In genomic region chr1:37996226-37996625, GRCm38 (mm10) we compare ENCODE assay signal across 8 mouse cellular contexts. TPM values are rescaled to one million over a fixed set of nuclear protein-coding genes. Genes with fewer than 3 reads are reported as not detected.
DNase-seq lines count a peak whose midpoint lies in the region; ATAC-seq and TF ChIP-seq lines count a peak whose summit lies in the region.

No protein-coding gene starts in this region.

- peaks cover 44% of the 10 kb centered on the region for H3K36me3 ChIP-seq in heart, embryonic 14.5 days (ENCODE audit: control insufficient read depth, insufficient read depth, low read length)
- peaks cover 51% of the 10 kb centered on the region for H3K36me3 ChIP-seq in G1E (replicated peaks)
- H3K36me3 ChIP-seq in heart, postnatal 0 days (replicated peaks; ENCODE audit: control insufficient read depth, insufficient read depth, low read length), result peaks cover 42% of the 10 kb centered on the region
- peaks cover 45% of the 10 kb centered on the region for H3K36me3 ChIP-seq in midbrain, embryonic 10.5 days

- WGBS in heart, embryonic 14.5 days, result 38% methylated on average over 3 of the region's 3 CpGs
- WGBS in heart, postnatal 0 days, result 34% methylated on average over 3 of the region's 3 CpGs
- 53% methylated on average over 3 of the region's 3 CpGs for WGBS in midbrain, embryonic 10.5 days

- H3K4me2 ChIP-seq in heart, embryonic 14.5 days (ENCODE audit: low read length), result peak overlapping the region; percentile 82
- peak overlapping the region; percentile 80 for H3K4me2 ChIP-seq in heart, postnatal 0 days (ENCODE audit: low read depth, low read length)

- H3K9ac ChIP-seq in heart, embryonic 14.5 days (ENCODE audit: low read length), result peak overlapping the region; percentile 86
- peak overlapping the region; percentile 87 for H3K9ac ChIP-seq in heart, postnatal 0 days (replicated peaks; ENCODE audit: low read depth, low read length)

- peak overlapping the region; percentile 85 to 94 for H3K4me3 ChIP-seq in heart, embryonic 14.5 days (ENCODE audit: control insufficient read depth in 1 of 2, insufficient read depth in 1 of 2, low read depth in 1 of 2, low read length in 2 of 2)
- H3K4me3 ChIP-seq in G1E (ENCODE audit: low read depth, low read length), result peak overlapping the region; percentile 82
- peak overlapping the region; percentile 87 for H3K4me3 ChIP-seq in heart, postnatal 0 days (ENCODE audit: low read depth, low read length)
- H3K4me3 ChIP-seq in midbrain, embryonic 10.5 days, result peak overlapping the region; percentile 99

- no peaks in the 10 kb centered on the region for H3K9me3 ChIP-seq in heart, embryonic 14.5 days (ENCODE audit: control insufficient read depth, low read length)
- no peaks in the 10 kb centered on the region for H3K9me3 ChIP-seq in G1E (replicated peaks)
- H3K9me3 ChIP-seq in heart, postnatal 0 days (replicated peaks; ENCODE audit: control insufficient read depth, low read length), result no peaks in the 10 kb centered on the region
- no peaks in the 10 kb centered on the region for H3K9me3 ChIP-seq in midbrain, embryonic 10.5 days (replicated peaks)

- ATAC-seq in heart, embryonic 14.5 days (ENCODE audit: insufficient number of reproducible peaks, insufficient read depth, low FRiP score, low read depth), result no peak
- no peak for ATAC-seq in G1E (ENCODE audit: extremely low read depth, insufficient number of reproducible peaks, low FRiP score, poor library complexity, severe bottlenecking)
- no peak for ATAC-seq in heart, postnatal 0 days (ENCODE audit: insufficient read depth, low read depth)

- peaks cover 0 to 16% of the 10 kb centered on the region in 2 experiments; a peak in 2 of 4 replicates for H3K4me1 ChIP-seq in heart, embryonic 14.5 days (ENCODE audit: control insufficient read depth in 2 of 2, insufficient read depth in 2 of 2, low read length in 2 of 2)
- H3K4me1 ChIP-seq in G1E (ENCODE audit: insufficient read depth, low read depth, low read length), result peaks cover 48% of the 10 kb centered on the region
- peaks cover 7% of the 10 kb centered on the region for H3K4me1 ChIP-seq in heart, postnatal 0 days (ENCODE audit: control insufficient read depth, insufficient read depth)
- H3K4me1 ChIP-seq in midbrain, embryonic 10.5 days, result peaks cover 18% of the 10 kb centered on the region

- TF ChIP-seq CTCF in G1E (IDR thresholded peaks at IDR 0.05; ENCODE audit: low read depth, low read length), result no peak
- no peak for TF ChIP-seq CTCF in heart, postnatal 0 days (IDR thresholded peaks at IDR 0.05; ENCODE audit: low read depth)

- no peak for TF ChIP-seq EP300 in heart, postnatal 0 days (IDR thresholded peaks at IDR 0.05; ENCODE audit: low read depth)

- H3K27ac ChIP-seq in heart, embryonic 14.5 days (replicated peaks in 1 of 2; ENCODE audit: control insufficient read depth in 1 of 2, insufficient read depth in 1 of 2, low read depth in 2 of 2, low read length in 2 of 2), result peak overlapping the region in 1 of 2 experiments; percentile 93; a peak in 2 of 4 replicates
- H3K27ac ChIP-seq in heart, postnatal 0 days (ENCODE audit: low read depth), result 0 out of 2 replicates have a peak overlapping the region, but pooled peaks have one; percentile 96
- peak overlapping the region; percentile 94 for H3K27ac ChIP-seq in midbrain, embryonic 10.5 days (replicated peaks)

- no peaks in the 10 kb centered on the region for H3K27me3 ChIP-seq in heart, embryonic 14.5 days (ENCODE audit: control insufficient read depth, insufficient read depth, low read length)
- no peaks in the 10 kb centered on the region for H3K27me3 ChIP-seq in G1E (ENCODE audit: insufficient read depth, low read length)
- H3K27me3 ChIP-seq in heart, postnatal 0 days (ENCODE audit: control insufficient read depth, insufficient read depth, low read length), result no peaks in the 10 kb centered on the region
- H3K27me3 ChIP-seq in midbrain, embryonic 10.5 days (ENCODE audit: low read depth, poor library complexity, severe bottlenecking), result no peaks in the 10 kb centered on the region

- DNase-seq in heart, postnatal 10 days, result no peak
- no peak for DNase-seq in G1E (ENCODE audit: low spot score)
- no peak for DNase-seq in heart, postnatal 0 days (ENCODE audit: low spot score)
- no peak for DNase-seq in midbrain, embryonic 10.5 days (ENCODE audit: low spot score)
- no peak for DNase-seq in embryo, embryonic 10.5 days (ENCODE audit: low spot score)
- no peak for DNase-seq in gastrocnemius, adult 18-20 months (ENCODE audit: low spot score)
- DNase-seq in spleen, postnatal 14 days (ENCODE audit: low spot score in 2 of 2), result no peak

- intact Hi-C loops in heart, postnatal 10 days (cut with DNase I), result loop anchor here (5.0 to 10.0 kb wide), 2 partner anchors 104 to 1369 kb away; partner anchors contain the start of genes Mitd1, Mrpl30 and Rpl31

RNA-seq across cellular contexts. Expression of gene Txndc9, which starts 1.5 kb away (rescaled TPM):
- polyA plus RNA-seq in heart, embryonic 14.5 days (2014; fragmentation: Nextera tagmentation; extraction: Ambion mirVana), result 97.9 and 107 TPM in 2 replicates
- total RNA-seq in heart, postnatal 10 days (2021), result 10 to 100 TPM; 61.6 to 63.0 TPM
- total RNA-seq in G1E (2014; fragmentation: Nextera tagmentation) (107 and 115 TPM in 2 replicates), G1E (2017) (111 and 120 TPM in 2 replicates)
- 5.1 and 6.9 TPM in 2 replicates for polyA plus RNA-seq in G1E (2012)
- 16.9 and 21.9 TPM in 2 replicates for total RNA-seq in heart, postnatal 0 days (2014; rRNA removed; ENCODE audit: low replicate concordance)
- polyA plus RNA-seq in heart, postnatal 0 days (2015; fragmentation: Nextera tagmentation; extraction: Ambion mirVana), result 98.0 and 108 TPM in 2 replicates
- 154 and 160 TPM in 2 replicates for polyA plus RNA-seq in midbrain, embryonic 10.5 days (2016; fragmentation: Nextera tagmentation; extraction: Ambion mirVana)
- total RNA-seq in gastrocnemius, adult 18-20 months (2021), result 10 to 100 TPM; 28.9 to 35.5 TPM

RNA-seq across cellular contexts. Expression of gene Eif5b, which starts 1.6 kb away (rescaled TPM):
- 16.1 and 17.2 TPM in 2 replicates for polyA plus RNA-seq in heart, embryonic 14.5 days (2014; fragmentation: Nextera tagmentation; extraction: Ambion mirVana)
- total RNA-seq in heart, postnatal 10 days (2021), result 10 to 100 TPM; 36.3 to 41.0 TPM
- 143 and 157 TPM in 2 replicates for total RNA-seq in G1E (2014; fragmentation: Nextera tagmentation)
- 74.2 and 80.8 TPM in 2 replicates for total RNA-seq in G1E (2017)
- 85.6 and 91.6 TPM in 2 replicates for polyA plus RNA-seq in G1E (2012)
- total RNA-seq in heart, postnatal 0 days (2014; rRNA removed; ENCODE audit: low replicate concordance), result 10.4 and 17.8 TPM in 2 replicates
- polyA plus RNA-seq in heart, postnatal 0 days (2015; fragmentation: Nextera tagmentation; extraction: Ambion mirVana), result 14.4 and 15.0 TPM in 2 replicates
- polyA plus RNA-seq in midbrain, embryonic 10.5 days (2016; fragmentation: Nextera tagmentation; extraction: Ambion mirVana), result 24.7 and 24.9 TPM in 2 replicates
- 10 to 100 TPM; 46.7 to 58.9 TPM for total RNA-seq in gastrocnemius, adult 18-20 months (2021)

RNA-seq across cellular contexts. Expression of gene Lyg1, which starts 38.7 kb away (rescaled TPM):
- polyA plus RNA-seq in heart, embryonic 14.5 days (2014; fragmentation: Nextera tagmentation; extraction: Ambion mirVana), result not detected in 2 replicates
- total RNA-seq in heart, postnatal 10 days (2021), result not detected
- total RNA-seq in G1E (2014; fragmentation: Nextera tagmentation) (not detected in 2 replicates), G1E (2017) (not detected in 2 replicates)
- polyA plus RNA-seq in G1E (2012), result not detected in 2 replicates
- not detected in 2 replicates for total RNA-seq in heart, postnatal 0 days (2014; rRNA removed; ENCODE audit: low replicate concordance)
- polyA plus RNA-seq in heart, postnatal 0 days (2015; fragmentation: Nextera tagmentation; extraction: Ambion mirVana), result not detected in 2 replicates
- not detected in 2 replicates for polyA plus RNA-seq in midbrain, embryonic 10.5 days (2016; fragmentation: Nextera tagmentation; extraction: Ambion mirVana)
- total RNA-seq in gastrocnemius, adult 18-20 months (2021), result not detected
